Mouse (Mus musculus) heart, embryonic 15.5 days (tissue): ENCODE results near the gene Ndufa3. TPM values are rescaled to one million over a fixed set of nuclear protein-coding genes. Genes with fewer than 3 reads are reported as not detected.
"Not testable (repeated sequence)": the region's sequence is repeated elsewhere in the genome, so short reads cannot be mapped to it uniquely, and the experiment has no call there.

Experiments used
- ATAC-seq: fragments of 200-750 bp; cut with Nextera tagmentation; replicated peaks from 2 replicates; pipeline ENCODE4 v1.8.0; 2017; ENCODE audit warnings: low read depth, moderate TSS enrichment; ENCODE audit not compliant: insufficient number of reproducible peaks, insufficient read depth, low FRiP score
- H3K27ac ChIP-seq: fragments of 300-500 bp; sonication (generic); 2 replicates; pipeline ENCODE4 v1.5.1; 2015; ENCODE audit warnings: mild to moderate bottlenecking, inconsistent platforms
- H3K27me3 ChIP-seq: fragments of 300-500 bp; sonication (generic); 2 replicates; pipeline ENCODE4 v1.6.1; 2015; ENCODE audit warnings: inconsistent platforms
- H3K36me3 ChIP-seq: fragments of 300-500 bp; sonication (generic); 2 replicates; pipeline ENCODE4 v1.6.1; 2015; ENCODE audit warnings: mild to moderate bottlenecking, inconsistent platforms
- H3K4me1 ChIP-seq: fragments of 300-500 bp; sonication (generic); replicated peaks from 2 replicates; pipeline ENCODE4 v1.6.1; 2015; ENCODE audit warnings: inconsistent platforms
- H3K4me2 ChIP-seq: fragments of 300-500 bp; sonication (generic); 2 replicates; pipeline ENCODE4 v1.6.1; 2015; ENCODE audit warnings: inconsistent platforms, mild to moderate bottlenecking, moderate library complexity
- H3K4me3 ChIP-seq: fragments of 300-500 bp; sonication (generic); 2 replicates; pipeline ENCODE4 v1.5.1; 2015; ENCODE audit warnings: mild to moderate bottlenecking, inconsistent platforms
- H3K9ac ChIP-seq: fragments of 300-500 bp; sonication (generic); 2 replicates; pipeline ENCODE4 v1.6.1; 2015; ENCODE audit warnings: mild to moderate bottlenecking, inconsistent platforms
- H3K9me3 ChIP-seq: fragments of 300-500 bp; sonication (generic); replicated peaks from 2 replicates; pipeline ENCODE4 v1.6.1; 2016; ENCODE audit warnings: inconsistent platforms
- WGBS: fragments of 180-500 bp; shearing (Covaris S2); methylation state at CpG from one replicate; pipeline ENCODE4 v1.1.7; 2015; ENCODE audit warnings: mixed read lengths; 5-methylcytosine and 5-hydroxymethylcytosine counted together
- polyA plus RNA-seq: library from polyadenylated mRNA; unstranded; fragments of >200 nt; fragmentation: Nextera tagmentation; extraction: Ambion mirVana; gene quantifications from 2 replicates; pipeline ENCODE4 v1.2.1, GENCODE M21; 2015

Gene Ndufa3
- polyA plus RNA-seq, 1 experiment from 2014 or later: 765 TPM

GRCm38 (mm10) chr7:3587292-3587691, 29.9 kb upstream of the Ndufa3 start:
- Histone ChIP-seq H3K9ac (no peak overlapping the region), H3K4me2 (no peak overlapping the region), H3K9me3 (no peaks in the 10 kb centered on the region), H3K4me1 (no peaks in the 10 kb centered on the region), H3K36me3 (no peaks in the 10 kb centered on the region), H3K27me3 (0 out of 2 replicates have a peak, but pooled peaks cover 4% of the 10 kb centered on the region), H3K27ac (no peak overlapping the region), H3K4me3 (no peak overlapping the region)
- 65% methylated on average over 1 of the region's 1 CpGs for WGBS
- no peak for ATAC-seq

- H3K9ac ChIP-seq: no peak overlapping the region
- no peak overlapping the region for H3K27ac ChIP-seq
- no peaks in the 10 kb centered on the region for H3K36me3 ChIP-seq
- H3K4me2 ChIP-seq: no peak overlapping the region
- H3K27me3 ChIP-seq: 0 out of 2 replicates have a peak, but pooled peaks cover 4% of the 10 kb centered on the region
- H3K4me1 ChIP-seq: no peaks in the 10 kb centered on the region
- no peak overlapping the region for H3K4me3 ChIP-seq
- WGBS: 74% methylated on average over 3 of the region's 3 CpGs
- ATAC-seq: no peak
- no peaks in the 10 kb centered on the region for H3K9me3 ChIP-seq
Measured at GRCm38 (mm10) chr7:3590550-3590949, 26.6 kb upstream of the Ndufa3 start.

DNA sequence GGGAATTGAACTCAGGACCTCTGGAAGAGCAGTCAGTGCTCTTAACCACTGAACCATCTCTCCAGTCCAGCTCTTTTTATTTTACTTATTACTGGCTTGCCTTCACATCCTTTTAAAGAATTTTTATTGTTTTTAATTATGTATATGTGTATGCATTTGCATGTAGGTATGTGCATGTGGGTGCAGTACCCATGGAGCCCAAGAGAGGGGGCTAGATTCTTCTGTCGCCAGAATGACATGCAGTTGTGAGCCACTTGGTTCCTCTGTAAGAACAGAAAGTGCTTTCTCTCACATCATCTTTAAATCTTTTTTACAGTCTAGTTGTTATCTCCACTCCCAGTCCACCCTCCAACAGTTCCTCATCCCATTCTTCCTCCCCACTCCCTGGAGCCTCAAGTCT, 25.6 kb upstream of the Ndufa3 start:
- no peak overlapping the region for H3K4me3 ChIP-seq
- no peak overlapping the region for H3K27ac ChIP-seq
- no peak overlapping the region for H3K4me2 ChIP-seq
- ATAC-seq: no peak
- H3K9ac ChIP-seq: no peak overlapping the region
- no peaks in the 10 kb centered on the region for H3K4me1 ChIP-seq
- H3K27me3 ChIP-seq: 0 out of 2 replicates have a peak, but pooled peaks cover 4% of the 10 kb centered on the region
- WGBS: 62% methylated on average over 1 of the region's 1 CpGs
- no peaks in the 10 kb centered on the region for H3K9me3 ChIP-seq
- no peaks in the 10 kb centered on the region for H3K36me3 ChIP-seq

DNA sequence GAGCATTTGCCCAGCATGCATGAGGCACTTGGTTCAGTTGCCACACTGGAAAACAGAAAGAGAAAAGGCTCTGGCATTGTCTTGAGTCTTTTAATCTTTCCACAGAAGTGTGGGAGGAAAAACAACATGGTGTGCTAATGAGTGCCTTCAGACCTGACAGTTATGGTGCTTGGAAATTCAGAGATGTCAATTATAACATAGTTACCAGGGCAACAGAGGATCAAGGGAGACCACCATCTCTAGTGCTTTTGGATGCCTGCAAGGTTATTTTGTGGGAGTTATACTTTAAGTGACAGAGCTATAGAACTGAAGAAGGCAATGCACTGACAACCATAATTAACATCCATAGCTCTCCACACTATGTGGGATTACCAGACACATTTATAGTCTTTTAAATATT, 23.3 kb upstream of the Ndufa3 start:
- H3K4me1 ChIP-seq: no peaks in the 10 kb centered on the region
- H3K9me3 ChIP-seq: no peaks in the 10 kb centered on the region
- ATAC-seq: no peak
- H3K27me3 ChIP-seq: no peaks in the 10 kb centered on the region
- no peak overlapping the region for H3K4me3 ChIP-seq
- H3K27ac ChIP-seq: no peak overlapping the region
- no peak overlapping the region for H3K9ac ChIP-seq
- H3K4me2 ChIP-seq: no peak overlapping the region
- no peaks in the 10 kb centered on the region for H3K36me3 ChIP-seq

GRCm38 (mm10) chr7:3594686-3595085, 22.5 kb upstream of the Ndufa3 start:
- H3K4me1 ChIP-seq: no peaks in the 10 kb centered on the region
- peak overlapping the region; percentile 31 for H3K4me3 ChIP-seq
- 6% methylated on average over 5 of the region's 5 CpGs for WGBS
- H3K9ac ChIP-seq: no peak overlapping the region
- no peak overlapping the region for H3K27ac ChIP-seq
- H3K4me2 ChIP-seq: peak overlapping the region; percentile 47
- H3K27me3 ChIP-seq: no peaks in the 10 kb centered on the region
- ATAC-seq: no peak
- no peaks in the 10 kb centered on the region for H3K9me3 ChIP-seq
- H3K36me3 ChIP-seq: no peaks in the 10 kb centered on the region

DNA sequence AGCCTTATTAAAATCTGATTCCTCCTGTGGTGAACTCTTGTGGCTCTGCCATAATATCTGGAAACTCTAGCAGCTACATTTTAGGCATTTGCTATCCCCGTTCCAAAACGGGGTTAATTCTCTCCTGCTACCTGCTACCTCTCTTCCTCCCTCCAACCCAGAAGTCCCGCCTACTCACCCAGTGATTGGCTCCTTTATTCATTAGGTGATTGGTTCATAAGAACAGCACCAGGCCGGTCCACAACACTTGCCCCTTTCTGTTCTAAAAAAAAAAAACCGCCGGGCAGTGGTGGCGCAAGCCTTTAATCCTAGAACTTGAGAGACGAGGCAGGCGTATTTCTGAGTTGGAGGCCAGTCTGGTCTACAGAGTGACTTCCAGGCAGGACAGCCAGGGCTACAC, 22.0 kb upstream of the Ndufa3 start:
- no peaks in the 10 kb centered on the region for H3K4me1 ChIP-seq
- H3K4me2 ChIP-seq: peak overlapping the region; percentile 47
- peak overlapping the region; percentile 31 for H3K4me3 ChIP-seq
- ATAC-seq: no peak
- H3K9me3 ChIP-seq: no peaks in the 10 kb centered on the region
- H3K36me3 ChIP-seq: no peaks in the 10 kb centered on the region
- H3K27me3 ChIP-seq: no peaks in the 10 kb centered on the region
- WGBS: 13% methylated on average over 9 of the region's 9 CpGs
- H3K9ac ChIP-seq: no peak overlapping the region
- H3K27ac ChIP-seq: no peak overlapping the region

GRCm38 (mm10) chr7:3597755-3598154, 19.4 kb upstream of the Ndufa3 start:
- WGBS: 57% methylated on average over 1 of the region's 1 CpGs
- not testable (repeated sequence) for H3K4me2 ChIP-seq, H3K9ac ChIP-seq, H3K27me3 ChIP-seq, H3K4me3 ChIP-seq, ATAC-seq, H3K36me3 ChIP-seq, H3K27ac ChIP-seq, H3K9me3 ChIP-seq, H3K4me1 ChIP-seq

- Histone ChIP-seq H3K9ac (no peak overlapping the region), H3K4me1 (no peaks in the 10 kb centered on the region), H3K27me3 (no peaks in the 10 kb centered on the region), H3K27ac (no peak overlapping the region), H3K36me3 (no peaks in the 10 kb centered on the region), H3K9me3 (no peaks in the 10 kb centered on the region), H3K4me3 (no peak overlapping the region), H3K4me2 (no peak overlapping the region)
- no peak for ATAC-seq
- 10% methylated on average over 4 of the region's 4 CpGs for WGBS
Measured at GRCm38 (mm10) chr7:3601119-3601518, 16.1 kb upstream of the Ndufa3 start.

GRCm38 (mm10) chr7:3606798-3607197, 10.4 kb upstream of the Ndufa3 start:
- no peaks in the 10 kb centered on the region for H3K9me3 ChIP-seq
- no peak overlapping the region for H3K27ac ChIP-seq
- 0 out of 2 replicates have a peak, but pooled peaks cover 6% of the 10 kb centered on the region for H3K4me1 ChIP-seq
- H3K4me2 ChIP-seq: no peak overlapping the region
- peak; percentile 59; the same call in 1 of the 2 replicates for ATAC-seq
- WGBS: 15% methylated on average over 2 of the region's 2 CpGs
- H3K27me3 ChIP-seq: no peaks in the 10 kb centered on the region
- H3K36me3 ChIP-seq: no peaks in the 10 kb centered on the region
- no peak overlapping the region for H3K4me3 ChIP-seq
- H3K9ac ChIP-seq: no peak overlapping the region

DNA sequence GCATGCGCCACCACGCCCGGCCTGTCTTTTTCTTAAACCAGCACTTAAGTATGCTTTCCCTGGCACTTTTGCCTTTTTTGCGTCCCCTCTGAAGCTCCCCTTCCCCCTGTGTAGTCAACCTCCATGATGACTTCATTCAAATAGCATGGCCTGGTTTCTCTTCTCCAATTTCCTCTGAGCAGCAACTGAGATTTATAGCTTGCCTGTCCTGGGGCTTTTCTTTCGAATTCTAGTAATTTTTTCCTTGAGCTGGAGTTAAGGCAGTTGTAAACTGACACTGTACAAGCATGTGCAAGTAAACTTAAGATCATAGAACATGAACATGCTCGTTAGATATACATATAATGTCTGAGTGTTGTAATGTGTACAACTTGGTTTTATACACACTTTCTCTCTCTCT, 9.8 kb upstream of the Ndufa3 start:
- H3K4me1 ChIP-seq: 0 out of 2 replicates have a peak, but pooled peaks cover 6% of the 10 kb centered on the region
- H3K4me2 ChIP-seq: no peak overlapping the region
- H3K4me3 ChIP-seq: no peak overlapping the region
- no peak for ATAC-seq
- no peaks in the 10 kb centered on the region for H3K9me3 ChIP-seq
- H3K9ac ChIP-seq: no peak overlapping the region
- WGBS: 82% methylated on average over 6 of the region's 6 CpGs
- H3K36me3 ChIP-seq: no peaks in the 10 kb centered on the region
- H3K27ac ChIP-seq: no peak overlapping the region
- H3K27me3 ChIP-seq: no peaks in the 10 kb centered on the region

GRCm38 (mm10) chr7:3608668-3609067, 8.5 kb upstream of the Ndufa3 start:
- Histone ChIP-seq H3K4me3 (no peak overlapping the region), H3K36me3 (no peaks in the 10 kb centered on the region), H3K27ac (peak overlapping the region; percentile 12; the same call in 1 of the 2 replicates), H3K9me3 (no peaks in the 10 kb centered on the region), H3K4me2 (no peak overlapping the region), H3K27me3 (no peaks in the 10 kb centered on the region), H3K4me1 (0 out of 2 replicates have a peak, but pooled peaks cover 6% of the 10 kb centered on the region), H3K9ac (no peak overlapping the region)
- WGBS: 85% methylated on average over 3 of the region's 3 CpGs
- ATAC-seq: no peak

DNA sequence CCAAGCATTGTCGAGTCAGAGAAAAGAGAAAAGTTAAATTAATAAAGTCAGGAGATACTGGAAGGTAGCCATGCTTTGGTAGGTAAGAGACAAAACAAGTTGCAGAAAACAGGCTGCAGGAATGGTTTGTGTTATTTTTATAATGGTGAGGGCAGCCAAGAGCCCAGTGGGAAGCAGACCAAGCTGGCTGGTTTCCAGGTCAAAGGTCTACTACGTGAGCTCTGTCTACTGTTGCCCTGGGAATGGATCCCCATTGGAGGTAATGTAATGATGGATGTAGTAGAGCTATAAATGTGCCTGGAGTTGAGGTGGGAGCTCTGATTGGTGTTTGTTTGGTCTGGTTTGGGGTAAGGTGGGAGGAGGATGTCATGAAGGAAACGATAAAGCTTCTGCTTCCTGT, 8.1 kb upstream of the Ndufa3 start:
- H3K9ac ChIP-seq: no peak overlapping the region
- no peaks in the 10 kb centered on the region for H3K27me3 ChIP-seq
- H3K4me3 ChIP-seq: no peak overlapping the region
- 43% methylated on average over 3 of the region's 3 CpGs for WGBS
- no peak overlapping the region for H3K4me2 ChIP-seq
- no peaks in the 10 kb centered on the region for H3K36me3 ChIP-seq
- H3K9me3 ChIP-seq: no peaks in the 10 kb centered on the region
- no peak for ATAC-seq
- H3K4me1 ChIP-seq: 0 out of 2 replicates have a peak, but pooled peaks cover 6% of the 10 kb centered on the region
- peak overlapping the region; percentile 12; the same call in 1 of the 2 replicates for H3K27ac ChIP-seq
